Mouse (Mus musculus) embryonic facial prominence, embryonic 11.5 days (tissue): ENCODE measurements around the gene Sys1. TPM values are rescaled to one million over a fixed set of nuclear protein-coding genes. Genes with fewer than 3 reads are reported as not detected.

Experiments used
- ATAC-seq: fragments of 200-750 bp; cut with Nextera tagmentation; replicated peaks from 2 replicates; pipeline ENCODE4 v1.8.0; 2017; ENCODE audit warnings: low read depth; ENCODE audit not compliant: insufficient number of reproducible peaks, low FRiP score, low TSS enrichment
- DNase-seq: peaks from one replicate; pipeline ENCODE4 v3.0.0-alpha.2; 2015; ENCODE audit warnings: low spot score
- H3K27ac ChIP-seq: fragments of 300-500 bp; sonication (generic); replicated peaks from 2 replicates; pipeline ENCODE4 v1.5.1; 2014; ENCODE audit warnings: mild to moderate bottlenecking, low read depth, low read length, control low read depth
- H3K27me3 ChIP-seq: fragments of 300-500 bp; sonication (generic); 2 replicates; pipeline ENCODE4 v1.6.1; 2014; ENCODE audit warnings: mild to moderate bottlenecking, low read length, moderate library complexity, mixed read lengths; ENCODE audit not compliant: control insufficient read depth, insufficient read depth
- H3K36me3 ChIP-seq: fragments of 300-500 bp; sonication (generic); replicated peaks from 2 replicates; pipeline ENCODE4 v1.6.1; 2014; ENCODE audit warnings: low read depth, mild to moderate bottlenecking, low read length, moderate library complexity, mixed read lengths; ENCODE audit not compliant: control insufficient read depth, insufficient read depth
- H3K4me1 ChIP-seq: fragments of 300-500 bp; sonication (generic); 2 replicates; pipeline ENCODE4 v1.6.1; 2014; ENCODE audit warnings: low read length, mixed read lengths; ENCODE audit not compliant: control insufficient read depth, insufficient read depth
- H3K4me2 ChIP-seq: fragments of 300-500 bp; sonication (generic); 2 replicates; pipeline ENCODE4 v1.6.1; 2014; ENCODE audit warnings: low read depth, mild to moderate bottlenecking, control low read depth, low read length, moderate library complexity
- H3K4me3 ChIP-seq: fragments of 300-500 bp; sonication (generic); 2 replicates; pipeline ENCODE4 v1.5.1; 2014; ENCODE audit warnings: low read depth, low read length, control low read depth
- H3K9ac ChIP-seq: fragments of 300-500 bp; sonication (generic); replicated peaks from 2 replicates; pipeline ENCODE4 v1.6.1; 2014; ENCODE audit warnings: mild to moderate bottlenecking, control low read depth, low read length
- H3K9me3 ChIP-seq: fragments of 300-500 bp; sonication (generic); replicated peaks from 2 replicates; pipeline ENCODE4 v1.6.1; 2016; ENCODE audit warnings: mild to moderate bottlenecking, low read length, inconsistent platforms, mixed read lengths; ENCODE audit not compliant: control insufficient read depth
- WGBS: fragments of 180-500 bp; shearing (Covaris S2); extraction: QIAGEN DNeasy Blood & Tissue Kit; methylation state at CpG from one replicate; pipeline ENCODE4 v1.1.7; 2014; 5-methylcytosine and 5-hydroxymethylcytosine counted together
- polyA plus RNA-seq: library from polyadenylated mRNA; unstranded; fragments of >200 nt; fragmentation: Nextera tagmentation; extraction: Ambion mirVana; gene quantifications from 2 replicates; pipeline ENCODE4 v1.2.1, GENCODE M21; 2014

The Sys1 gene
- polyA plus RNA-seq, 1 experiment from 2014 or later, result 53.3 TPM

GRCm38 (mm10) chr2:164436215-164436913, 20.4 kb upstream of the Sys1 start:
- WGBS, result 12% methylated on average over 8 of the region's 8 CpGs
- H3K27ac ChIP-seq, result peak overlapping the region; percentile 68
- no peak for ATAC-seq
- H3K9me3 ChIP-seq, result no peaks in the 10 kb centered on the region
- H3K4me3 ChIP-seq, result no peak overlapping the region
- no peak overlapping the region; the same call in 1 of the 2 replicates for H3K9ac ChIP-seq
- H3K36me3 ChIP-seq, result no peaks in the 10 kb centered on the region
- no peak overlapping the region for H3K4me2 ChIP-seq
- no peaks in the 10 kb centered on the region for H3K27me3 ChIP-seq
- DNase-seq, result no peak
- H3K4me1 ChIP-seq, result peaks cover 13% of the 10 kb centered on the region

GRCm38 (mm10) chr2:164436961-164437360, 19.8 kb upstream of the Sys1 start:
- Histone ChIP-seq H3K4me2 (no peak overlapping the region), H3K9ac (no peak overlapping the region), H3K27me3 (no peaks in the 10 kb centered on the region), H3K9me3 (no peaks in the 10 kb centered on the region), H3K27ac (peak overlapping the region; percentile 68; the same call in 1 of the 2 replicates), H3K36me3 (no peaks in the 10 kb centered on the region), H3K4me3 (no peak overlapping the region), H3K4me1 (peaks cover 13% of the 10 kb centered on the region)
- no peak for DNase-seq
- no peak for ATAC-seq
- 30% methylated on average over 3 of the region's 3 CpGs for WGBS

GRCm38 (mm10) chr2:164437710-164438109, 19.1 kb upstream of the Sys1 start:
- H3K4me3 ChIP-seq, result no peak overlapping the region
- no peak for DNase-seq
- H3K27ac ChIP-seq, result no peak overlapping the region
- no peak overlapping the region for H3K9ac ChIP-seq
- no peak for ATAC-seq
- H3K9me3 ChIP-seq, result no peaks in the 10 kb centered on the region
- H3K36me3 ChIP-seq, result no peaks in the 10 kb centered on the region
- WGBS, result 66% methylated on average over 6 of the region's 6 CpGs
- H3K27me3 ChIP-seq, result no peaks in the 10 kb centered on the region
- H3K4me1 ChIP-seq, result peaks cover 6% of the 10 kb centered on the region
- no peak overlapping the region for H3K4me2 ChIP-seq

- Histone ChIP-seq H3K27me3 (no peaks in the 10 kb centered on the region), H3K4me3 (no peak overlapping the region), H3K4me1 (peaks cover 6% of the 10 kb centered on the region), H3K27ac (no peak overlapping the region), H3K9me3 (no peaks in the 10 kb centered on the region), H3K36me3 (no peaks in the 10 kb centered on the region), H3K4me2 (no peak overlapping the region), H3K9ac (no peak overlapping the region)
- ATAC-seq (no peak), DNase-seq (no peak)
- 70% methylated on average over 8 of the region's 8 CpGs for WGBS
These were observed 18.5 kb upstream of the Sys1 start for GRCm38 (mm10) chr2:164438257-164438656.

DNA sequence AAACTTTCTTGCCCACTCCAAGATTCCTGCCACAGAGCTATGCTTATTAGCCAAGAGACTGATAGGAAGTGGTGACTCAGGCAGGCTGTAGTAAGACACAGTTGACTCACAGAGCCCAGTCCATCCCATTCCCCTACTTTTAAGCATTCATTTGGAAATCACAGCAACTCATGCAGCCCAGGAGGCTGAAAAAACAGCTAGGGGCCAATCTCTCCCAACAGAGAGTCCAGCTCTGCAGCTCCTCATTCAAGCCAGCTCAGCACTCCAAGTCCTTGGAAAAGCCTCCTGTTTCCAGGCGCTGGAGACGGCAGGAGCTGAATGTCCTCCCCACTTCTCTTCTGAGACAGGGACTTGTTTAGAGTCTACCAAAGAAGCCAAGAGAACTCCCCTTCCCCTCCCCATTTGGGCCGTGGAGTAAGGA, 17.8 kb upstream of the Sys1 start:
- Histone ChIP-seq H3K27ac (no peak overlapping the region), H3K27me3 (no peaks in the 10 kb centered on the region), H3K9me3 (no peaks in the 10 kb centered on the region), H3K36me3 (no peaks in the 10 kb centered on the region), H3K4me1 (peaks cover 6% of the 10 kb centered on the region), H3K4me2 (no peak overlapping the region), H3K9ac (no peak overlapping the region), H3K4me3 (no peak overlapping the region)
- no peak for ATAC-seq
- 80% methylated on average over 3 of the region's 3 CpGs for WGBS
- DNase-seq, result no peak

DNA sequence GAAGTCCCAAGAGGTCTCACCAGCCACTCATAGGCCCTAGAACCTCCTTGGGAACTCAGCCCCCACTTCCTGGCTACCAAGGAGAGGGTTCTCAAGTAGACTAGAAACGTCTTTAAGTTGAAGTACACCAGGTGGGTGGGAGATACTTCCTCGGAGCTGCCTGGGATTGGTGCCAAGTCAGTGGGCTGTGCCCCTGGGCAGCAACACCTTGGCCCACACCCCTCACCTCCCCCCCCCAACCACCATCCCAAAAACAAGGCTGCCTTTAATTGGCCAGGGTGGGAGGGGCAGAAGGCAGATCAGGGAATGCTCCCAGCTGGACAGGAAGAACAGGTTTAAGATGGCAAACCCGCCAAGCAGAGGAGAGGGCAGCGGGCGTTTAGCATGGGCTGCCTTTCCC, 16.4 kb upstream of the Sys1 start:
- ATAC-seq (no peak), DNase-seq (no peak)
- Histone ChIP-seq H3K27ac (no peak overlapping the region), H3K4me2 (no peak overlapping the region), H3K36me3 (no peaks in the 10 kb centered on the region), H3K27me3 (no peaks in the 10 kb centered on the region), H3K4me1 (peaks cover 6% of the 10 kb centered on the region), H3K9ac (no peak overlapping the region), H3K4me3 (no peak overlapping the region), H3K9me3 (no peaks in the 10 kb centered on the region)
- 66% methylated on average over 5 of the region's 5 CpGs for WGBS

GRCm38 (mm10) chr2:164441155-164441554, 15.6 kb upstream of the Sys1 start:
- 0 out of 2 replicates have a peak overlapping the region, but pooled peaks have one; percentile 6 for H3K4me2 ChIP-seq
- ATAC-seq (no peak), DNase-seq (no peak)
- no peak overlapping the region for H3K4me3 ChIP-seq
- H3K4me1 ChIP-seq, result peaks cover 4% of the 10 kb centered on the region
- no peak overlapping the region for H3K9ac ChIP-seq
- H3K9me3 ChIP-seq, result no peaks in the 10 kb centered on the region
- WGBS, result 23% methylated on average over 8 of the region's 8 CpGs
- H3K36me3 ChIP-seq, result no peaks in the 10 kb centered on the region
- H3K27me3 ChIP-seq, result no peaks in the 10 kb centered on the region
- no peak overlapping the region for H3K27ac ChIP-seq

DNA sequence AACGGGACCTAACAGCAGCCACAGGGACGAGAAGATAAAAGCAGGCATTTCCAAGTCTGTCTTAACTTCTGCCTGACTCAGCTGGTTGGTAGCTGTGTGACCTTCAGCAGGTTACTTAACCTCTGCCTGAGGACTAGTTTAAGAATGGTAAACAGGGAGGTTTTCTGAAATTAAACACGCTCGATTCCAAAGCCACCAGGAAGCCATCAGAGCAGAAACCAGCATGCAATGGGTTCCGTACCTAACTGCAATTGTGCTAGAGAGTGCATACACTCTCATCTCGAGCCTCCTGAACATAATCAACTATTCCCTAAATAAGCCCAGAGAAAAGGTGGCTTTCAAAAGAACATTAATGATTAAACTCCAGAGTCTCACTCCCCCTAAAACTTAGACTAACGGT, 15.0 kb upstream of the Sys1 start:
- H3K9ac ChIP-seq, result peak overlapping the region; percentile 70; the same call in 1 of the 2 replicates
- no peaks in the 10 kb centered on the region; the same call in 1 of the 2 replicates for H3K4me1 ChIP-seq
- no peak for DNase-seq

More for the DNA sequence above, 15.0 kb upstream of the Sys1 start:
- Histone ChIP-seq H3K27ac (no peak overlapping the region), H3K9me3 (no peaks in the 10 kb centered on the region), H3K27me3 (no peaks in the 10 kb centered on the region), H3K4me2 (peak overlapping the region; percentile 84), H3K36me3 (no peaks in the 10 kb centered on the region), H3K4me3 (peak overlapping the region; percentile 55)
- 30% methylated on average over 7 of the region's 7 CpGs for WGBS
- ATAC-seq, result no peak
